Mouse (Mus musculus): ENCODE results near the gene Opa3.

Gene Opa3

GRCm38 (mm10) chr7:19279052-19279451 is 50.9 kb downstream of the Opa3 start:
- peak; percentile 70 for DNase-seq (ENCODE audit: low read depth, low spot score)

- peak; percentile 79 for DNase-seq (ENCODE audit: low read depth, low spot score)
Observed at GRCm38 (mm10) chr7:19279581-19280114, 51.5 kb downstream of the Opa3 start, which contains the start of gene Ppm1n. Gene Ppm1n, minus strand, starts transcription at chr7:19280064.

- peak; percentile 79 for DNase-seq (ENCODE audit: low read depth, low spot score)
Observed at GRCm38 (mm10) chr7:19281680-19282304, 53.7 kb downstream of the Opa3 start.

- peak; percentile 95 for DNase-seq (ENCODE audit: low read depth, low spot score)
Observed at GRCm38 (mm10) chr7:19282385-19282784, 54.3 kb downstream of the Opa3 start, which contains the start of gene Rtn2. Gene Rtn2, plus strand, starts transcription at chr7:19282624.

GRCm38 (mm10) chr7:19282791-19283405 is 54.8 kb downstream of the Opa3 start:
- DNase-seq (ENCODE audit: low read depth, low spot score), result peak; percentile 71

- DNase-seq (ENCODE audit: low read depth, low spot score), result no peak
Observed at GRCm38 (mm10) chr7:19283406-19283804, 55.3 kb downstream of the Opa3 start.

GRCm38 (mm10) chr7:19284763-19285162 is 56.6 kb downstream of the Opa3 start:
- peak; percentile 74 for DNase-seq (ENCODE audit: low read depth, low spot score)

- peak; percentile 68 for DNase-seq (ENCODE audit: low read depth, low spot score)
Observed at GRCm38 (mm10) chr7:19290969-19291596, 62.9 kb downstream of the Opa3 start.

- peak; percentile 97 for DNase-seq (ENCODE audit: low read depth, low spot score)
Observed at GRCm38 (mm10) chr7:19295503-19296185, 67.5 kb downstream of the Opa3 start.

GRCm38 (mm10) chr7:19297034-19297433 is 68.9 kb downstream of the Opa3 start:
- DNase-seq (ENCODE audit: low read depth, low spot score), result peak; percentile 57

GRCm38 (mm10) chr7:19297794-19298193 is 69.7 kb downstream of the Opa3 start:
- DNase-seq (ENCODE audit: low read depth, low spot score), result no peak

GRCm38 (mm10) chr7:19299194-19299593 is 71.1 kb downstream of the Opa3 start:
- DNase-seq (ENCODE audit: low read depth, low spot score), result peak; percentile 63

- DNase-seq (ENCODE audit: low read depth, low spot score), result peak; percentile 88
Observed at GRCm38 (mm10) chr7:19300501-19301421, 72.6 kb downstream of the Opa3 start.

GRCm38 (mm10) chr7:19301461-19302263 is 73.5 kb downstream of the Opa3 start:
- DNase-seq (ENCODE audit: low read depth, low spot score), result no peak

GRCm38 (mm10) chr7:19302264-19303045 is 74.3 kb downstream of the Opa3 start:
- DNase-seq (ENCODE audit: low read depth, low spot score), result no peak

GRCm38 (mm10) chr7:19303046-19303305 is 74.8 kb downstream of the Opa3 start:
- DNase-seq (ENCODE audit: low read depth, low spot score), result no peak

- peak; percentile 89 for DNase-seq (ENCODE audit: low read depth, low spot score)
Observed at GRCm38 (mm10) chr7:19303770-19304169, 75.6 kb downstream of the Opa3 start.

- no peak for DNase-seq (ENCODE audit: low read depth, low spot score)
Observed at GRCm38 (mm10) chr7:19304501-19305412, 76.6 kb downstream of the Opa3 start.

GRCm38 (mm10) chr7:19305413-19305735 is 77.2 kb downstream of the Opa3 start:
- no peak for DNase-seq (ENCODE audit: low read depth, low spot score)
